Mouse (Mus musculus): Measurements from ENCODE around the gene Faap100. TPM values are rescaled to one million over a fixed set of nuclear protein-coding genes. Genes with fewer than 3 reads are reported as not detected.
"Not testable (repeated sequence)": the region's sequence is repeated elsewhere in the genome, so short reads cannot be mapped to it uniquely, and the experiment has no call there.

Gene Faap100
- polyA plus RNA-seq (2015; fragmentation: Nextera tagmentation; extraction: Ambion mirVana) = 7.8 and 8.7 TPM in 2 replicates

GRCm38 (mm10) chr11:120378611-120379540, at the start of gene Faap100:
Gene Faap100 (minus strand): TSS chr11:120378764.
- Histone ChIP-seq H3K4me3 (replicated peaks) (peak within 1 kb of the TSS; percentile 76), H3K4me2 (peak within 1 kb of the TSS; percentile 100), H3K4me1 (replicated peaks) (peaks cover 30% of the 10 kb centered on the region), H3K9me3 (replicated peaks) (no peaks in the 10 kb centered on the region), H3K27me3 (no peaks in the 10 kb centered on the region), H3K27ac (peak within 1 kb of the TSS; percentile 37; the same call in 1 of the 2 replicates), H3K36me3 (peaks cover 70% of the 10 kb centered on the region), H3K9ac (peak within 1 kb of the TSS; percentile 77)
- DNase-seq (peak; percentile 89), ATAC-seq (ENCODE audit: low read depth) (peak; percentile 89)
- WGBS (ENCODE audit: insufficient replicate concordance) = 9% methylated on average over 54 of the region's 54 CpGs

DNA sequence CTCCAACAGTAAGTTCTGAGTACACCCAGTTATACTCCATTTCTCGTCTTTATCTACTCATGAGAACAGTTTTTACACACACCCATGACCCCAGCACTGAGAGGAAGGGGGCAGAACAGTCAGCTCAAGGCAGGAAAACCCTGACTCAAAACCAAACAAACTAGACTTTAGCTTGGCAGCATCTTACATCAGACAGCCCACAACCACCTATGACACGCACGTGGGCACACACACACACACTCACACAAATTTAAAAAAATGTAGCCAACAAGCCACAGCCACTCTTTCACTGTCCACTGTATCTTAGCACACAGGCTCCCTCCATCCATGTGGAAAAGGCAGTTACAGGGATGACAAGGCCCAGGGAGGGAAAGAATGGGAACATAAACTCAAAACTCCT, 48.2 kb upstream of the Faap100 start:
- Histone ChIP-seq H3K4me2 (no peak overlapping the region), H3K36me3 (peaks cover 91% of the 10 kb centered on the region), H3K27me3 (no peaks in the 10 kb centered on the region), H3K4me1 (replicated peaks) (no peaks in the 10 kb centered on the region), H3K27ac (no peak overlapping the region), H3K4me3 (replicated peaks) (no peak overlapping the region), H3K9ac (no peak overlapping the region), H3K9me3 (replicated peaks) (no peaks in the 10 kb centered on the region)
- 78% methylated on average over 3 of the region's 3 CpGs for WGBS (ENCODE audit: insufficient replicate concordance)
- ATAC-seq (ENCODE audit: low read depth) (no peak), DNase-seq (no peak)

GRCm38 (mm10) chr11:120423569-120424295, 45.2 kb upstream of the Faap100 start:
- no peak overlapping the region for H3K27ac ChIP-seq
- no peaks in the 10 kb centered on the region for H3K9me3 ChIP-seq (replicated peaks)
- H3K4me1 ChIP-seq (replicated peaks) = no peaks in the 10 kb centered on the region
- ATAC-seq (ENCODE audit: low read depth) = no peak
- DNase-seq = no peak
- peaks cover 94% of the 10 kb centered on the region for H3K36me3 ChIP-seq
- H3K4me3 ChIP-seq (replicated peaks) = no peak overlapping the region
- H3K4me2 ChIP-seq = no peak overlapping the region
- no peak overlapping the region for H3K9ac ChIP-seq
- no peaks in the 10 kb centered on the region for H3K27me3 ChIP-seq
- WGBS (ENCODE audit: insufficient replicate concordance) = 70% methylated on average over 9 of the region's 9 CpGs

DNA sequence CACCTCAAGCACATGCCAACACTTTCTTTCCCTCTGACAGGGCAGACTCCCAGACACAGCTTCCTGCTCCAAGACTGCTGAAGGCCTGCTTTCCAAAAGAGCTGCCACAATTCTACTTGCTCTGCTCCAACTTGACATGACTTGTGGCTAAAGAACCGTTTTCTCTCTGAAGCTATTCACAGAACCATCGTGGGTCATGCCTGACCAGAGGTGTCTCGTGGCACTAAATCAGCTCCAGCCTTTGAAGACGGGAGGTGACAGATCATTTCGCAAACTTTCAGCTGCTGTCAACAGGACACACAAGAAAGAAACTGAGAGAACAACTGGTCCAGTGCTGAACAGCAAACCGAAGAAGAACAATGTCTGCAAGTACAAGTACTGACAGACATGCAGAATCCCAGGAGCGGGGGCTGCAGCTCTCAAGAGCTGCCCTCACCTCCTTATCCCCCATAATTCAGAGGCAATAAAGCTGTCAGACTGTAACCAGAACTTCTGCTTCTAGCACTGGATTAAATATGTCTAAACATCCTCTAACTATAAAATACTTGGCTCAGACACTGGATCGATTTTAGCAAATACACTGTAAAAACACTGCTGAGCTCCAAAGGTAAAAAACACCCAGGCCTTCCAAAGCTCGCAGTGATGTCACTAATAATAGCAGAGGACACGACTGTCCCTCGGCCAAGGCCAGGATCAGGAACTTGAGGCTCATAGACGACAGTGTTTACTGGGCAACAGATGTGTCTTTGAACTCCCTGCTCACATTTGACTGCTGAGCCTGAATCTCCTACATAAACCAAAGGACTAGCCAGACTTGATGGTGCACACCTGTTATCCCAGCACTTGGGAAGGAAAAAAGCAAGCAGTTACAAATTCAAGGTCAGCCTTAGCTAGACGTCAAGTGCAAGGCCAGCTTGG, 44.3 kb upstream of the Faap100 start:
- ATAC-seq (ENCODE audit: low read depth) = no peak
- no peaks in the 10 kb centered on the region for H3K27me3 ChIP-seq
- H3K27ac ChIP-seq = no peak overlapping the region
- H3K4me2 ChIP-seq = no peak overlapping the region
- DNase-seq = no peak
- WGBS (ENCODE audit: insufficient replicate concordance) = 78% methylated on average over 13 of the region's 13 CpGs
- no peaks in the 10 kb centered on the region for H3K9me3 ChIP-seq (replicated peaks)
- no peak overlapping the region for H3K9ac ChIP-seq
- H3K4me1 ChIP-seq (replicated peaks) = no peaks in the 10 kb centered on the region
- H3K4me3 ChIP-seq (replicated peaks) = no peak overlapping the region
- peaks cover 94% of the 10 kb centered on the region for H3K36me3 ChIP-seq

DNA sequence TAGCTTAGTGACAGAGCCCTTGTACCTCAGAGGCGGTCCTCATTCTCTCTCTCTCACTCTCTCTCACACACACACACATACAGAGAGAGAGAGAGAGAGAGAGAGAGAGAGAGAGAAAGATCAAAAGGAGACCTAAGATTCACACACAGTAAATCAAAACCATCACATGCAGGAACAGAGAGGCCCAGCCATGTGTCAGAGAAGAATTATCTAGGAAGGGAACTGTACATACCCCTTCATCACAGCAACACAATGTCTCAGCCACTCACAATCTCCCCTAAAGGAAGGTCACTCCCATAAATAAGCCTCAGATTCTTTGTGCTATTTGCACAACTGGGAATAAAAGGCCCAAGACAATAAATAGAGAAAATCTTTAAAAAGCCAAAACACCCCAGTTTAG, 40.0 kb upstream of the Faap100 start:
- H3K27me3 ChIP-seq = no peaks in the 10 kb centered on the region
- H3K9ac ChIP-seq = no peak overlapping the region
- H3K36me3 ChIP-seq = peaks cover 98% of the 10 kb centered on the region
- no peak for ATAC-seq (ENCODE audit: low read depth)
- 95% methylated on average over 1 of the region's 1 CpGs for WGBS (ENCODE audit: insufficient replicate concordance)
- DNase-seq = no peak
- H3K4me1 ChIP-seq (replicated peaks) = no peaks in the 10 kb centered on the region
- no peaks in the 10 kb centered on the region for H3K9me3 ChIP-seq (replicated peaks)
- H3K4me2 ChIP-seq = no peak overlapping the region
- no peak overlapping the region for H3K4me3 ChIP-seq (replicated peaks)
- H3K27ac ChIP-seq = no peak overlapping the region

DNA sequence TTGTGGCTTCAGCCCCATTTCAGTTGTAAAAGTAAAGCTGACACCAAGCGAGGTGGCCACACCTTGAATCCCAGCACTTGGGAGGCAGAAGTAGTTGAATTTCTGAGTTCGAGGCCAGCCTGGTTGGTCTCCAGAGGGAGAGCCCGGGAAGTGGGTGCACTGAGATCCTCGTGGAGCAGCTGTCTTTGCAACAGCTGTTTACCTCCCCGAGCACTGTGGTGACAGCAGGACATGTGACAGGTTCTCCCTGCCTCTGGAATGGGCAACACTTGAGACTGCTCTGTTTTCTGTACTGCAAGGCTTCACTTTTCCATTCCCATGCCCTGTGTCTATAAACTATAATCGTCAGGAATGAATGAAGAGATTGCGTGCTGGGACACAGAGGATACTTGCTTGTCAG, 39.3 kb upstream of the Faap100 start:
- H3K36me3 ChIP-seq = peaks cover 98% of the 10 kb centered on the region
- DNase-seq (no peak), ATAC-seq (ENCODE audit: low read depth) (no peak)

GRCm38 (mm10) chr11:120413621-120414020, 35.1 kb upstream of the Faap100 start:
- H3K4me1 ChIP-seq (replicated peaks); H3K27me3 ChIP-seq; DNase-seq; H3K9ac ChIP-seq; H3K27ac ChIP-seq; H3K4me3 ChIP-seq (replicated peaks); ATAC-seq (ENCODE audit: low read depth); H3K9me3 ChIP-seq (replicated peaks); H3K4me2 ChIP-seq: not testable (repeated sequence)
- 92% methylated on average over 7 of the region's 10 CpGs for WGBS (ENCODE audit: insufficient replicate concordance)
- peaks cover 98% of the 10 kb centered on the region for H3K36me3 ChIP-seq

More for the DNA sequence above, 39.3 kb upstream of the Faap100 start:
- Histone ChIP-seq H3K27me3 (no peaks in the 10 kb centered on the region), H3K4me1 (replicated peaks) (no peaks in the 10 kb centered on the region), H3K9ac (no peak overlapping the region), H3K9me3 (replicated peaks) (no peaks in the 10 kb centered on the region), H3K27ac (no peak overlapping the region), H3K4me2 (no peak overlapping the region), H3K4me3 (replicated peaks) (no peak overlapping the region)
- WGBS (ENCODE audit: insufficient replicate concordance) = 88% methylated on average over 7 of the region's 7 CpGs

DNA sequence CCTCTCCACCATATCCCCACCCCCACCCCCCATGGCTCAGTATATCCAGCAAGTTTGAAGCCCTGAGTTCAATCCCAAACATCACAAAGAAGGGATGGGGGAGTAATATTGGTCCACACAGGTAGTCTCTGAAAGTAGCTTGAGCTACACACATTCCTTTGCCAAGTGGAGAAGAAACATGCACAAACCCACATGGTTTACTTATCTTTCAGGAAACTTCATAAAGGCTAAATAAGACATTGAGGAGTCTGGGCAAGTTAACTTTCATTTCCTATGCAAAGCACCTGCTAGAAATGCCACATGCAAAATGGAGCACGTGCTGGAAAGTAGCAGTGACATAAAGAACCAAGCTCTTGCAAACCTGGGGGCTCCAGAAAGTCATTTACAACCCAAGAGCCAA, 27.9 kb upstream of the Faap100 start:
- H3K4me3 ChIP-seq (replicated peaks) = no peak overlapping the region
- no peaks in the 10 kb centered on the region for H3K9me3 ChIP-seq (replicated peaks)
- peak overlapping the region; percentile 55 for H3K27ac ChIP-seq
- H3K27me3 ChIP-seq = no peaks in the 10 kb centered on the region
- H3K36me3 ChIP-seq = peaks cover 98% of the 10 kb centered on the region
- WGBS (ENCODE audit: insufficient replicate concordance) = 61% methylated on average over 1 of the region's 1 CpGs
- H3K4me1 ChIP-seq (replicated peaks) = peaks cover 37% of the 10 kb centered on the region
- H3K4me2 ChIP-seq = no peak overlapping the region; the same call in 1 of the 2 replicates
- no peak for DNase-seq
- H3K9ac ChIP-seq = no peak overlapping the region
- ATAC-seq (ENCODE audit: low read depth) = no peak

- Histone ChIP-seq H3K27me3 (no peaks in the 10 kb centered on the region), H3K9me3 (replicated peaks) (no peaks in the 10 kb centered on the region), H3K36me3 (peaks cover 98% of the 10 kb centered on the region), H3K4me3 (replicated peaks) (no peak overlapping the region), H3K9ac (no peak overlapping the region; the same call in 1 of the 2 replicates), H3K27ac (peak overlapping the region; percentile 55), H3K4me1 (replicated peaks) (peaks cover 37% of the 10 kb centered on the region), H3K4me2 (no peak overlapping the region; the same call in 1 of the 2 replicates)
- 14% methylated on average over 3 of the region's 3 CpGs for WGBS (ENCODE audit: insufficient replicate concordance)
- peak; percentile 98 for ATAC-seq (ENCODE audit: low read depth)
- DNase-seq = peak; percentile 73
Observed at GRCm38 (mm10) chr11:120405867-120406266, 27.3 kb upstream of the Faap100 start.

GRCm38 (mm10) chr11:120404814-120405213, 26.2 kb upstream of the Faap100 start:
- Histone ChIP-seq H3K4me1 (replicated peaks) (peaks cover 47% of the 10 kb centered on the region), H3K9me3 (replicated peaks) (no peaks in the 10 kb centered on the region), H3K4me2 (no peak overlapping the region), H3K27ac (no peak overlapping the region), H3K36me3 (peaks cover 98% of the 10 kb centered on the region), H3K9ac (no peak overlapping the region), H3K4me3 (replicated peaks) (no peak overlapping the region), H3K27me3 (no peaks in the 10 kb centered on the region)
- ATAC-seq (ENCODE audit: low read depth) = no peak
- WGBS (ENCODE audit: insufficient replicate concordance) = 58% methylated on average over 1 of the region's 1 CpGs
- no peak for DNase-seq

Data from liver, embryonic 13.5 days (tissue).